Comparison of ENCODE assay signal across 9 mouse cellular contexts in genomic region chr17:24695326-24696010, GRCm38 (mm10). TPM values are rescaled to one million over a fixed set of nuclear protein-coding genes. Genes with fewer than 3 reads are reported as not detected.
DNase-seq lines count a peak whose midpoint lies in the region; ATAC-seq and TF ChIP-seq lines count a peak whose summit lies in the region.
"Had no signal": no experiment of that assay in that cellular context is flagged by ENCODE, and none has a peak within 500 bp of the region (broad histone marks: within the 10 kb centered on the region; RNA-seq: fewer than 3 reads in every experiment).

No protein-coding gene starts in this region.

- no peak for DNase-seq in layer of hippocampus, adult 2 months (ENCODE audit: low spot score in 2 of 2)
- no peak for DNase-seq in layer of hippocampus, adult 18-20 months (ENCODE audit: low spot score in 2 of 2)
- no peak for DNase-seq in cerebellum, adult 11-12 months
- DNase-seq in spleen, postnatal 14 days (ENCODE audit: low spot score in 2 of 2), result no peak
- no peak for DNase-seq in cerebellum, postnatal 10 days

- TF ChIP-seq POLR2A in cortical plate, adult 2 months (IDR thresholded peaks at IDR 0.05; ENCODE audit: extremely low read depth, insufficient read depth, low read length), result no peak

- H3K36me3 ChIP-seq in intestine, embryonic 15.5 days, result 0 out of 2 replicates have a peak, but pooled peaks cover 7% of the 10 kb centered on the region
- H3K36me3 ChIP-seq in midbrain, embryonic 13.5 days, result peaks cover 29% of the 10 kb centered on the region

- peak overlapping the region; percentile 88 for H3K27ac ChIP-seq in layer of hippocampus, adult 2 months
- H3K27ac ChIP-seq in cortical plate, adult 2 months (ENCODE audit: insufficient read depth, low read length), result peak overlapping the region; percentile 79; the same call in 1 of the 2 replicates
- peak overlapping the region; percentile 91 for H3K27ac ChIP-seq in intestine, embryonic 15.5 days
- peak overlapping the region; percentile 90 for H3K27ac ChIP-seq in midbrain, embryonic 13.5 days

- peak overlapping the region; percentile 91 for H3K4me2 ChIP-seq in intestine, embryonic 15.5 days (replicated peaks)
- H3K4me2 ChIP-seq in midbrain, embryonic 13.5 days (replicated peaks), result peak overlapping the region; percentile 68

- H3K9ac ChIP-seq in intestine, embryonic 15.5 days, result peak overlapping the region; percentile 84
- H3K9ac ChIP-seq in midbrain, embryonic 13.5 days (replicated peaks), result peak overlapping the region; percentile 82

- no peaks in the 10 kb centered on the region for H3K9me3 ChIP-seq in intestine, embryonic 15.5 days
- no peaks in the 10 kb centered on the region for H3K9me3 ChIP-seq in midbrain, embryonic 13.5 days

- peaks cover 7% of the 10 kb centered on the region for H3K27me3 ChIP-seq in intestine, embryonic 15.5 days (replicated peaks)
- peaks cover 8% of the 10 kb centered on the region for H3K27me3 ChIP-seq in midbrain, embryonic 13.5 days

- peak overlapping the region; percentile 81 for H3K4me3 ChIP-seq in layer of hippocampus, adult 2 months
- peak overlapping the region; percentile 83 for H3K4me3 ChIP-seq in cortical plate, adult 2 months (ENCODE audit: insufficient read depth, low read length)
- peak overlapping the region; percentile 80 for H3K4me3 ChIP-seq in intestine, embryonic 15.5 days (replicated peaks)
- H3K4me3 ChIP-seq in midbrain, embryonic 13.5 days (replicated peaks), result peak overlapping the region; percentile 73

- no peak; the same call in 1 of the 2 replicates for ATAC-seq in intestine, embryonic 15.5 days
- ATAC-seq in midbrain, embryonic 13.5 days, result no peak; the same call in none of the 2 replicates

- WGBS in intestine, embryonic 15.5 days, result 6% methylated on average over 51 of the region's 51 CpGs
- WGBS in midbrain, embryonic 13.5 days, result 8% methylated on average over 45 of the region's 51 CpGs

- peaks cover 7% of the 10 kb centered on the region; the same call in 1 of the 2 replicates for H3K4me1 ChIP-seq in cortical plate, adult 2 months (ENCODE audit: control insufficient read depth, insufficient read depth, low read length)
- H3K4me1 ChIP-seq in intestine, embryonic 15.5 days (replicated peaks), result peaks cover 26% of the 10 kb centered on the region
- H3K4me1 ChIP-seq in midbrain, embryonic 13.5 days (replicated peaks), result peaks cover 33% of the 10 kb centered on the region

- TF ChIP-seq CTCF in layer of hippocampus, adult 2 months (conservative IDR thresholded peaks at IDR 0.05), result no peak
- TF ChIP-seq CTCF in cortical plate, adult 2 months (IDR thresholded peaks at IDR 0.05; ENCODE audit: extremely low read depth, insufficient read depth, low read length), result no peak

RNA-seq across cellular contexts. Expression of gene Gfer, which starts 0.5 kb away (rescaled TPM):
- total RNA-seq in layer of hippocampus, adult 2 months (2021), result 10 to 100 TPM; 22.3 to 22.4 TPM
- 10 to 100 TPM; 18.8 to 23.1 TPM for total RNA-seq in layer of hippocampus, adult 18-20 months (2021)
- polyA plus RNA-seq in cortical plate, adult 2 months (2012; rRNA removed), result 21.1 and 21.5 TPM in 2 replicates
- polyA plus RNA-seq in intestine, embryonic 15.5 days (2015; fragmentation: Nextera tagmentation; extraction: Ambion mirVana), result 41.8 and 45.9 TPM in 2 replicates
- polyA plus RNA-seq in midbrain, embryonic 13.5 days (2015; fragmentation: Nextera tagmentation; extraction: Ambion mirVana), result 36.7 and 39.9 TPM in 2 replicates

RNA-seq across cellular contexts. Expression of gene Noxo1, which starts 0.6 kb away (rescaled TPM):
- total RNA-seq in layer of hippocampus, adult 2 months (2021), result 1 to 10 TPM; 3.3 to 3.4 TPM
- 1 to 10 TPM; 3.2 to 3.7 TPM for total RNA-seq in layer of hippocampus, adult 18-20 months (2021)
- polyA plus RNA-seq in cortical plate, adult 2 months (2012; rRNA removed), result 5.2 and 6.4 TPM in 2 replicates
- polyA plus RNA-seq in intestine, embryonic 15.5 days (2015; fragmentation: Nextera tagmentation; extraction: Ambion mirVana), result 10.3 and 10.4 TPM in 2 replicates
- polyA plus RNA-seq in midbrain, embryonic 13.5 days (2015; fragmentation: Nextera tagmentation; extraction: Ambion mirVana), result 1.7 and 2.2 TPM in 2 replicates

RNA-seq across cellular contexts. Expression of gene Syngr3, which starts 5.7 kb away (rescaled TPM):
- 100 to 1,000 TPM; 146 to 155 TPM for total RNA-seq in layer of hippocampus, adult 2 months (2021)
- 100 to 1,000 TPM; 159 to 169 TPM for total RNA-seq in layer of hippocampus, adult 18-20 months (2021)
- 177 and 184 TPM in 2 replicates for polyA plus RNA-seq in cortical plate, adult 2 months (2012; rRNA removed)
- polyA plus RNA-seq in intestine, embryonic 15.5 days (2015; fragmentation: Nextera tagmentation; extraction: Ambion mirVana), result 7.0 and 7.7 TPM in 2 replicates
- 95.0 and 98.1 TPM in 2 replicates for polyA plus RNA-seq in midbrain, embryonic 13.5 days (2015; fragmentation: Nextera tagmentation; extraction: Ambion mirVana)
- total RNA-seq: neutrophil, adult 5-6 weeks had no signal

RNA-seq across cellular contexts. Expression of gene Tbl3, which starts 12.0 kb away (rescaled TPM):
- 10 to 100 TPM; 30.9 to 32.8 TPM for total RNA-seq in layer of hippocampus, adult 2 months (2021)
- 10 to 100 TPM; 31.7 to 32.5 TPM for total RNA-seq in layer of hippocampus, adult 18-20 months (2021)
- polyA plus RNA-seq in cortical plate, adult 2 months (2012; rRNA removed), result 53.0 and 53.7 TPM in 2 replicates
- 67.3 and 67.5 TPM in 2 replicates for polyA plus RNA-seq in intestine, embryonic 15.5 days (2015; fragmentation: Nextera tagmentation; extraction: Ambion mirVana)
- 81.4 and 84.3 TPM in 2 replicates for polyA plus RNA-seq in midbrain, embryonic 13.5 days (2015; fragmentation: Nextera tagmentation; extraction: Ambion mirVana)

RNA-seq across cellular contexts. Expression of gene Rnf151, which starts 22.4 kb away (rescaled TPM):
- under 1 TPM in 1 of 2 experiments, not detected in 1; 0.56 TPM for total RNA-seq in layer of hippocampus, adult 2 months (2021)
- total RNA-seq in layer of hippocampus, adult 18-20 months (2021), result under 1 TPM in 1 of 2 experiments, not detected in 1; 0.27 TPM
- polyA plus RNA-seq in cortical plate, adult 2 months (2012; rRNA removed), result 0.32 and 0.33 TPM in 2 replicates
- 0.11 and 0.19 TPM in 2 replicates for polyA plus RNA-seq in intestine, embryonic 15.5 days (2015; fragmentation: Nextera tagmentation; extraction: Ambion mirVana)
- not detected in 2 replicates for polyA plus RNA-seq in midbrain, embryonic 13.5 days (2015; fragmentation: Nextera tagmentation; extraction: Ambion mirVana)
- total RNA-seq: neutrophil, adult 5-6 weeks had no signal

Comparison
In these comparisons a context has a peak if more than half of its experiments do, and no peak if none do; other contexts are left out.
1. RNA of gene Syngr3, which starts 5.7 kb away (polyA plus RNA-seq): 177 to 184 TPM in cortical plate, adult 2 months and 95.0 to 98.1 TPM in midbrain, embryonic 13.5 days; 7.0 to 7.7 TPM in intestine, embryonic 15.5 days; every median in the first group is over 10 times any median in the second.
2. Peak in every context shown above with its lines, with median percentiles within 50 percentile points of each other: H3K27ac ChIP-seq and H3K4me3 ChIP-seq.